Mouse (Mus musculus): Measurements from ENCODE around the gene Gli1. TPM values are rescaled to one million over a fixed set of nuclear protein-coding genes. Genes with fewer than 3 reads are reported as not detected.

The Gli1 gene
- total and polyA plus RNA-seq, 3 experiments = 0.10 to 0.42 TPM; not detected in 1

GRCm38 (mm10) chr10:127332211-127332874 is 9.4 kb downstream of the Gli1 start:
- Histone ChIP-seq H3K36me3 (replicated peaks in 1 of 2; ENCODE audit: control insufficient read depth in 1 of 2, insufficient read depth in 1 of 2, low read length in 1 of 2) (peaks cover 21 to 51% of the 10 kb centered on the region in 2 experiments), H3K4me3 (replicated peaks in 1 of 3; ENCODE audit: low read depth in 2 of 3, low read length in 2 of 3, poor library complexity in 1 of 3) (no peak overlapping the region), H3K27ac (ENCODE audit: insufficient read depth, low read depth) (no peak overlapping the region), H3K79me2 (replicated peaks; ENCODE audit: control insufficient read depth, extremely low read depth, insufficient read depth, poor library complexity, severe bottlenecking) (no peaks in the 10 kb centered on the region), H3K4me2 (ENCODE audit: insufficient read depth, low read depth, poor library complexity, severe bottlenecking) (no peak overlapping the region), H3K9ac (ENCODE audit: insufficient read depth, low read depth) (no peak overlapping the region), H3K4me1 (ENCODE audit: control insufficient read depth in 1 of 2, insufficient read depth in 2 of 2) (peaks cover 0 to 5% of the 10 kb centered on the region in 2 experiments; a peak in 1 of 4 replicates), H3K27me3 (replicated peaks) (no peaks in the 10 kb centered on the region), H3K9me3 (replicated peaks; ENCODE audit: low read length) (no peaks in the 10 kb centered on the region)
- in situ Hi-C loops (cut with MboI; ENCODE audit: low pct_ligation_motif_present, low pct_unique_long_range_greater_than_20kb, low sequenced_read_pairs) = no loop called here
- TF ChIP-seq CTCF (conservative IDR thresholded peaks at IDR 0.05 in 1 of 2, IDR thresholded peaks at IDR 0.05 in 1 of 2; ENCODE audit: low read depth in 2 of 2, low read length in 2 of 2) (peak in 1 of 2 experiments; percentile 28; a peak in 1 of 4 replicates), KAT2A (IDR thresholded peaks at IDR 0.05; ENCODE audit: insufficient replicate concordance, low read length) (no peak), RAD21 (IDR thresholded peaks at IDR 0.05; ENCODE audit: low read depth, low read length) (no peak), MEF2A (IDR thresholded peaks at IDR 0.05; ENCODE audit: borderline replicate concordance, low read depth, low read length) (no peak), ZKSCAN1 (IDR thresholded peaks at IDR 0.05; ENCODE audit: borderline replicate concordance, low read depth, low read length) (no peak), JUN (IDR thresholded peaks at IDR 0.05; ENCODE audit: insufficient read depth, low read depth, low read length) (no peak), POLR2A (IDR thresholded peaks at IDR 0.05; ENCODE audit: low read depth, low read length) (no peak), USF2 (conservative IDR thresholded peaks at IDR 0.05; ENCODE audit: low read depth, low read length) (no peak)
- no peak for DNase-seq (ENCODE audit: extremely low read depth)
- dilution Hi-C loops (cut with MboI; ENCODE audit: extremely low pct_ligation_motif_present, extremely low pct_unique_long_range_greater_than_20kb, low sequenced_read_pairs) = no loop called here

- dilution Hi-C loops (cut with MboI; ENCODE audit: extremely low pct_ligation_motif_present, extremely low pct_unique_long_range_greater_than_20kb, low sequenced_read_pairs) = no loop called here
Observed at GRCm38 (mm10) chr10:127330212-127330611, 11.6 kb downstream of the Gli1 start.

More at GRCm38 (mm10) chr10:127330212-127330611, 11.6 kb downstream of the Gli1 start:
- H3K27me3 ChIP-seq (replicated peaks) = no peaks in the 10 kb centered on the region
- H3K27ac ChIP-seq (ENCODE audit: insufficient read depth, low read depth) = no peak overlapping the region
- no peak overlapping the region for H3K9ac ChIP-seq (ENCODE audit: insufficient read depth, low read depth)
- peaks cover 0 to 13% of the 10 kb centered on the region in 2 experiments; a peak in 2 of 4 replicates for H3K4me1 ChIP-seq (ENCODE audit: control insufficient read depth in 1 of 2, insufficient read depth in 2 of 2)
- H3K4me2 ChIP-seq (ENCODE audit: insufficient read depth, low read depth, poor library complexity, severe bottlenecking) = no peak overlapping the region
- TF ChIP-seq KAT2A (IDR thresholded peaks at IDR 0.05; ENCODE audit: insufficient replicate concordance, low read length) (no peak), JUN (IDR thresholded peaks at IDR 0.05; ENCODE audit: insufficient read depth, low read depth, low read length) (no peak), SMC3 (IDR thresholded peaks at IDR 0.05; ENCODE audit: low read depth, low read length) (no peak), JUND (conservative IDR thresholded peaks at IDR 0.05; ENCODE audit: low read depth, low read length) (no peak), CHD2 (IDR thresholded peaks at IDR 0.05; ENCODE audit: low read length) (no peak), BHLHE40 (IDR thresholded peaks at IDR 0.05; ENCODE audit: low read depth, low read length) (no peak), TCF12 (IDR thresholded peaks at IDR 0.05; ENCODE audit: low read depth, low read length) (no peak), USF1 (IDR thresholded peaks at IDR 0.05; ENCODE audit: low read depth, low read length) (no peak), NELFE (IDR thresholded peaks at IDR 0.05; ENCODE audit: low read depth, low read length) (no peak), MYC (IDR thresholded peaks at IDR 0.05; ENCODE audit: low read depth, low read length) (no peak), SIN3A (IDR thresholded peaks at IDR 0.05; ENCODE audit: low read length) (no peak), MEF2A (IDR thresholded peaks at IDR 0.05; ENCODE audit: borderline replicate concordance, low read depth, low read length) (no peak), UBTF (IDR thresholded peaks at IDR 0.05; ENCODE audit: low read depth, low read length) (no peak)
- H3K9me3 ChIP-seq (replicated peaks; ENCODE audit: low read length) = no peaks in the 10 kb centered on the region
- peaks cover 36 to 72% of the 10 kb centered on the region in 2 experiments for H3K36me3 ChIP-seq (replicated peaks in 1 of 2; ENCODE audit: control insufficient read depth in 1 of 2, insufficient read depth in 1 of 2, low read length in 1 of 2)
- no peak overlapping the region for H3K4me3 ChIP-seq (replicated peaks in 1 of 3; ENCODE audit: low read depth in 2 of 3, low read length in 2 of 3, poor library complexity in 1 of 3)
- H3K79me2 ChIP-seq (replicated peaks; ENCODE audit: control insufficient read depth, extremely low read depth, insufficient read depth, poor library complexity, severe bottlenecking) = no peaks in the 10 kb centered on the region
- in situ Hi-C loops (cut with MboI; ENCODE audit: low pct_ligation_motif_present, low pct_unique_long_range_greater_than_20kb, low sequenced_read_pairs) = no loop called here
- no peak for DNase-seq (ENCODE audit: extremely low read depth)
